Mouse (Mus musculus) right cerebral cortex, adult 2 months (tissue): ENCODE measurements around the gene Proca1.

Experiments used
- DNase-seq, 2 experiments: peaks; one replicate each; pipeline ENCODE4 v3.0.0; 2021 to 2022; ENCODE audit warnings: low spot score in 2 of 2

The Proca1 gene

DNA sequence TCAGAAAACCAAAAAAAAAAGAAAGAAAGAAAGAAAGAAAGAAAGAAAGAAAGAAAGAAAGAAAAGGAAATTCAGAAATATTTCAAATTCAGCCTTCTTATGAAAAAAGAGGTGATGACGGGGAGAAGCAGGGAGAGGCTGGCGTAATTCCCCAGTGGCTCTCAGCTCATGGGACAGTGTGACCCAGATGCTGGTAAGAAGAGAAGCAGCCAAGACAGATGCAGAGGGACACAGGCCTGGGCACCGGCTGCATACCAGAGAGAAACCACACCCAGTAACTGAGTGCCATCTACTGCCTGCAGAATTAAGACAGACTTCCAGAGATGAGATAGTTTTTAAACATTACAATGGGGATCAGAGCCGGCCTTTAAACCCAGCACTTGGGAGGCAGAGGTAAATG lies 30.4 kb downstream of the Proca1 start:
- no peak for DNase-seq

DNA sequence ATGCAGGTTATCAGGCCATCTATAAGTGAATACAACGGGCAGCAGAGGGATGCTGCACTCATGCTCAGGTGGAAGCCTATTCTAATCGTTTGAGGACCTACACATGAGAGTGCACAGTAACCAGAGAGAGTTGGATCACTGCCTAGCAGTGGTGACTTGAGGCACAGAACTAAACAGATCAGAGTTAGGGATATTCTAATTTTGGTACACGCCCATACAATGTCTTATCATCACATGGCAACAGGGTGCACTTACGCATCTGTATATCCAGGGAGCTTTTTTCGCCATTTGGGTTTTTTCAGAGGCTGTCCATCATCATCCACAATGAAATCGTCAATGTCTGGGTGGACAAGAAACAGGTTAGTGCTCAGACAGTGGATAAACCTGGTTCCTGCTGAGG lies 38.3 kb downstream of the Proca1 start:
- no peak for DNase-seq

DNA sequence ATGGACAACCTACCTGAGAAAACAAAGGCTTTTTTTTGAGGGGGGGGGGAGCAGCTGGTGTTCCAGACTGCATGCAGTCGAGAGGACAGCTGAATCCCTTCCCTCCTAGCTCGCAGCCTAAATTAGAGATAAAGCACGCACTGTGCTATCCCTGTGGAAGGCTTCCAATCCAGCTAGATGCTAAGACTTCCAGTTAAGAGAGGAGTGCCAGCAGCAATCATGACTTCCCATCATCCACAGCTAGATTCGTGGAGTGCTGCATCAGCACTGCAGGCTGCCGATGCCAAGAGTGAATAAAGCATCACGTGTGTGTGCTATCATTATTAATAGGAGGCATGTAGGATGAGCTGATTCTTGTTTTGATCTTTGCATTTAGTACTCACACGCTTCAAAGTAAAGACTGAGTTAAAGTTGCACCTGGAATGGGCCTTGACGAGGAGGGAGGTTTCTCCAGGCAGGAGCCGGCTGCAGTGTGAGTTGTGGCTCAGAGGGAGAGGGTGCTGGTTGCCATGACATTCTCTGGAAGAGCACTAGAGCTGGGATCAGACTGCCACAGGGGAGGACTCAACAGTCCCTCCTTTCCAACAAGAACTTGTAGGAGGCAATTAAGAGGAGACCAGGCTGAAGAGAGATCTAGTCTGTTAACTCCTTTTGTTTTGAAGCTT lies 47.1 kb downstream of the Proca1 start:
- DNase-seq = peak; percentile 41 to 59

DNA sequence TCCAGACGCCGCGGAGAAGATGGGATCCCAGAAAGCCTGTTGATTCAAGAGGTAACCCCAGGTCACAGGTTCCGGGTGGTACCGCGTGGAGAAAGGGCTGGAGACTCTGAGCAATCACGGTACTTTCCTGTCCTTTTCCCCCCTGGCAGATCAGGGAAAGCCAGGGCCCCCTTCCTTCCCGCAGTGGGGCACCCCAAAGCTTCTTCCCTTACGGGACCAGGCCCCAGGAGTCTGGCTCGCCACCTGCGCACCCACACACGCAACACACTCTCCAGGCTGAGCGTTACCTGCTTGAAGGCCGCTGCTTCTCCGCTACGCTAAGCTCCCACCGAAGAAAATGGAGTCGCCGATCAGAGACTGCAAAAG lies 52.1 kb downstream of the Proca1 start:
- no peak for DNase-seq

GRCm38 (mm10) chr11:78245627-78246317 lies 52.6 kb downstream of the Proca1 start, which contains the start of the genes Sdf2 and Supt6:
TSS of gene Sdf2 (plus strand) at chr11:78245746.
TSS of gene Supt6 (minus strand) at chr11:78245987.
- DNase-seq = peak; percentile 88 to 93

- no peak for DNase-seq
These were observed 53.3 kb downstream of the Proca1 start for GRCm38 (mm10) chr11:78246318-78247011.

DNA sequence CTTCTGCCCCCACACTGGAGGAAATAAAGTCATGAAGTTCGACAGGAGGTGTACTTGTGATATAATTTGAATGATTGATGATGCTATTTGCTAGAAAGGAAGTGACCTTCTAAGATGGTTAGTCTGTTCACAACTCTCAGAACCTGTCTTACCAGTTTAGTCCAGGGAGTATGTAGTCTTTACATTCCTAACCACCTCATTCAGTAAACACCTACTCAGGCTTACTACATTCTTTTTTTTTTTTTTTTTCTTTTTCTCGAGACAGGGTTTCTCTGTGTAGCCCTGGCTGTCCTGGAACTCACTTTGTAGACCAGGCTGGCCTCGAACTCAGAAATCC lies 53.8 kb downstream of the Proca1 start:
- DNase-seq = no peak

- DNase-seq = no peak
These were observed 54.5 kb downstream of the Proca1 start for GRCm38 (mm10) chr11:78247727-78248140.
